Mouse (Mus musculus): Measurements from ENCODE around the gene Cyp26a1.

Cyp26a1 gene

GRCm38 (mm10) chr19:37698273-37699160 lies 919 bp downstream of the Cyp26a1 start:
- DNase-seq (ENCODE audit: low read depth, low spot score): no peak

- DNase-seq (ENCODE audit: low read depth, low spot score): no peak
These were observed 2.1 kb downstream of the Cyp26a1 start for GRCm38 (mm10) chr19:37699711-37700110.

- DNase-seq (ENCODE audit: low read depth, low spot score): no peak
These were observed 4.9 kb downstream of the Cyp26a1 start for GRCm38 (mm10) chr19:37702377-37703076.

GRCm38 (mm10) chr19:37703902-37704509 lies 6.4 kb downstream of the Cyp26a1 start:
- DNase-seq (ENCODE audit: low read depth, low spot score): no peak

GRCm38 (mm10) chr19:37705722-37706121 lies 8.1 kb downstream of the Cyp26a1 start:
- DNase-seq (ENCODE audit: low read depth, low spot score): no peak

GRCm38 (mm10) chr19:37714681-37715080 lies 17.1 kb downstream of the Cyp26a1 start:
- DNase-seq (ENCODE audit: low read depth, low spot score): no peak

- DNase-seq (ENCODE audit: low read depth, low spot score): no peak
These were observed 18.4 kb downstream of the Cyp26a1 start for GRCm38 (mm10) chr19:37715980-37716379.

GRCm38 (mm10) chr19:37716524-37717175 lies 19.1 kb downstream of the Cyp26a1 start:
- DNase-seq (ENCODE audit: low read depth, low spot score): no peak

GRCm38 (mm10) chr19:37719166-37719565 lies 21.6 kb downstream of the Cyp26a1 start:
- no peak for DNase-seq (ENCODE audit: low read depth, low spot score)

GRCm38 (mm10) chr19:37724591-37724990 lies 27.0 kb downstream of the Cyp26a1 start:
- no peak for DNase-seq (ENCODE audit: low read depth, low spot score)

- no peak for DNase-seq (ENCODE audit: low read depth, low spot score)
These were observed 29.0 kb downstream of the Cyp26a1 start for GRCm38 (mm10) chr19:37726585-37726984.

- no peak for DNase-seq (ENCODE audit: low read depth, low spot score)
These were observed 29.8 kb downstream of the Cyp26a1 start for GRCm38 (mm10) chr19:37727366-37727765.

- no peak for DNase-seq (ENCODE audit: low read depth, low spot score)
These were observed 37.8 kb downstream of the Cyp26a1 start for GRCm38 (mm10) chr19:37735426-37735825.

GRCm38 (mm10) chr19:37738575-37738974 lies 41.0 kb downstream of the Cyp26a1 start:
- DNase-seq (ENCODE audit: low read depth, low spot score): no peak

GRCm38 (mm10) chr19:37740043-37740442 lies 42.4 kb downstream of the Cyp26a1 start:
- no peak for DNase-seq (ENCODE audit: low read depth, low spot score)
